Mouse (Mus musculus) c-Kit-negative CD71-positive TER-119-positive erythroid progenitor cells, embryonic 14.5 days (primary cell): ENCODE measurements around the gene Adamts15.

Experiments used
- DNase-seq: peaks from one replicate; pipeline ENCODE4 v3.0.0-alpha.2; 2013; ENCODE audit warnings: low read depth, low spot score

The Adamts15 gene

DNA sequence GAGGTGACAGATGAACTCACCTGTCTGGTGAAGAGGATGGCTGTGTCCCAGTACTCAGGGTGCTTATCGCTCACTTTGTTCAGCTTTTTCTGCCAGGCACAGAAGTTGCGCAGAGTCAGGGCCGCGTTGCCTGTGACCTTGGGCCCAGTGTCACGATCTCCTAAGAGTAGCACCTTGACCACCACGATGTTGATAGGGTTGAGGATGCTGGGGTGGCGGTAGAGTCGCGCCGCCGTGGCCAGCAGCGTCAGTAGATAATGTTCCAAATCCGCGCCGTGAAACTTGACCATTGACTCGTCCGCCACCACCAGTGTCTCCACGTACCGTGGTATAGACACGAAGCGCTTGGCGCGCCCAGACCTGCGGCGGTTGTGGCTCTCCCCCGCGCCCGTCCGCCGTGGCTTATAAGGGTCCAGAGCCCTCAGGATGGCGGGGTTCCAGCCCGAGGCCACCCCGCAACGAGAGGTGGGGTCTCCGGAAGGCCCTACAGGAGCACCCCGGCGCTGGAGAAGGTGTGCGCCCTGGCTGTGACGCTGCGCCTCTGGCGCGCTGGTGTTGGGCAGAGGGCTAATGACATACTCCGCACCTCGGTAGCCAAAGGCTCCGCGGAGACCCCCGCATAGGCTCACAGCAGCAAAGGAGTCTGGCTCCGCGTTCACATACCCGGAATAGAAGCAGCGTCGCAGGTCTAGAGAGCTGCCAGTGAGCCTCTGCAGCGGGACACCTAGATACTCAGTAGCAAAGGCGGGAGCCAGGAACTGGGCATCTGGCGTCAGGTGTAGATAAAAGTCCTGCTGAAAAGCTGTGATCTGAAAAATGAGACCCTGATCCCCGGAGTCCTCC is 770 bp downstream of the Adamts15 start:
- no peak for DNase-seq

DNA sequence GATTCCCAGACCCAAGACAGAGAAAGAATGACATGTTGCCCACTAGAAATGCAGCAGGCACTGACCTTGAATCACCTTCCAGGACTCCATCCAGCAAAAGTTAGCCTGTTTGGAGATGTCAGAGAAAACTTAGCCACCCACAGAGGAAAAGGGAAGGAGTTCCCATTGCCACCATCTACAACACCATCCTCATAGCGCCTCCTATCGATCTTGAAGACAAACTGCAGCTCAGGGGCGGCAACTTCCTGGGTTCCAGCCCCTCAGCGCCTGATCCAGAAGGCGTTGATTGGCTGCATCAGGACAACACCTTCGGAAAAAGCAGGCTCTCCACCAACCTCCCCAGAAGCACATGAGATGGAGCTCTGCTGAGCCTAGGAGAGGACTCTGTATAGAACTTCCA is 1.5 kb downstream of the Adamts15 start:
- no peak for DNase-seq

DNA sequence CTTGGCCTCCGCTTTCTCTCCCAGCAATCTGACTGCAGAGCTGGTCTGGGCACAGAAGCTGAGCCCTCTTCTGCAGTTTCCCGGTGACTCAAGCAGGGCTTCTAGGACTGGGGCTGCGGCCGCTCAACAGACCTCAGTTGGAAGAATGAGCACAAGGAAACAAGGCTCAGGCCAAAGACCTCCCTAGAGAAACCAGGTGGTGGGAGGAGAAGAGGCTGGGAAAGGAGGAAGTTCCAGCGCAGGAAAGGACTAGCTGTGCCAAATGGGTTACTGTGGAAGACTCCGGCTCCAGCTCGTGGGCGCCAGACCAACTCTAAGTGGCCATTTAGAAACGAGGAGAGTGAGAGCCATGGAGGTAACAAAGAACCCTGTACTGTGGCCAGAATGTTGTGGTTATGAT is 2.6 kb downstream of the Adamts15 start:
- DNase-seq = no peak

DNA sequence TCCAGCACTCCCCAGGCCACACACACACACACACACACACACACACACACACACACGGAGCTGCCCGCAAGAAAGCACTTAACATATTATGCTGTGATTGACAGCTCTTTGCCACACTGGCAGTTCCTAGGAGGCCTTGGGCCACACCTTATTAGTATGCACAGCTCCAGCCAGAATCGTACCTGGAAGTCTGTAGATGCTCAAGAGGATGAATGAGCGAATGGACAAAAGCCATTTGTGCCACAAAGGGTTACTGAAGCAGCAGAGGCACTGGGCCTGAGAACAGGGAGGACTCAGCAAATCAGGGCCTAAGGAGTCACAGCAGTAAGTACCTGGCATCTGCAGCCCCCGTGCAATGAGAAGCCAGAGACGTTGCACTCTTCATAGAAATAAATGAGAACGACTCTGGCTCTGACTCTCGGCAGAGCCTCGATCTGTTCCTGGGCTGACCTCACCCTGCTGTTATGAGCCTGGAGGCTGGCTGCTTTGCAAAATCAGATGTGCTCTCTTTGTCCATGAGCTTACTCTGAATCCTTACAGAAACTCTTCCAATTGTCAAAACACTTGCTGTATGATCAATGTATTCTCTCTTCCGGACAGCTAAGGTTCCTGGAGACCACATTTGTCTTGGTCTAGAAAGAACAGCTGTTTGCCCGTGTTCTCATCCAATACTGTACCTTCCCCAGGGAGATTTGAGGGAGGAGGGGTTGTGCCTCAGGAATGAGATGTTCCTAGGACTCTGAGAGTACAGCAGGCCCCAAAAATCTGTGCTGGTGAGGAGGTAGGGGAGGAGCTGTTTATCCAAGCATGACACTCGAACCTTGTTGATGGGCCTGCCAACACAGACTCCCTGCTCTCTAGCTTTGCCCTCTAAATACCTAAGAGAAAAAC is 3.5 kb downstream of the Adamts15 start:
- DNase-seq = no peak

DNA sequence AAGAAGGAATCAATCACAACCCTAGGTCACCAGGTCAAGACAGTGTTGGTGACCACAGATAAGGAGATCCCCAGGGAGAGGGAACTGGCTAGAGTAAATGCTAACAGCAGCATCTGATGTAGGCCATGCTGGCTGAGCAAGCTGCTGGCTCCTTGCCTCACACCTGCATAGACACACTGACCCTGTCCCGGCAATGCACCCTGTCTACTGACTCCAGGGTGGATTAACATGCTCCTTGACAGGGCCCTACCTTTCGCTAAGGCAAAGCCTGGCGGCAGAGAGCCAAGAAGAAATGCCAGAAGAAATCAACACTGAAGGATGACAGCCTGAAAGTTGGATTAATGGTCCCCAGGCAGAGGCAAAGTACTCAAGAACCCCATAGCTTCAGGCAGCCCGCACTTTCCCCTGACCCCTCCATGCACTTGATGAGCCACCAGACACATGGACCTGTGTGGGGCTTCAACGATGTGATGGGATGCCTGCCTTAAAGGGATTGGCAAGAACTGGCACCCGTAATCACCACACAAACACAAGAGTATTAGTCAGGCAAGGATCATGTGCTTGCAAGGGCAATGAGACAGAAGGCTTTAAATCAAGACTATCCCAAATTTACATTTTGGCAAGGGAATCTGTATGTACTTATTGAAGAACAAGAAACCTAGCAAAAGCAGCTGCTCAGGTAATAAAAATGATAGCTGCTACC is 5.8 kb downstream of the Adamts15 start:
- DNase-seq = no peak

DNA sequence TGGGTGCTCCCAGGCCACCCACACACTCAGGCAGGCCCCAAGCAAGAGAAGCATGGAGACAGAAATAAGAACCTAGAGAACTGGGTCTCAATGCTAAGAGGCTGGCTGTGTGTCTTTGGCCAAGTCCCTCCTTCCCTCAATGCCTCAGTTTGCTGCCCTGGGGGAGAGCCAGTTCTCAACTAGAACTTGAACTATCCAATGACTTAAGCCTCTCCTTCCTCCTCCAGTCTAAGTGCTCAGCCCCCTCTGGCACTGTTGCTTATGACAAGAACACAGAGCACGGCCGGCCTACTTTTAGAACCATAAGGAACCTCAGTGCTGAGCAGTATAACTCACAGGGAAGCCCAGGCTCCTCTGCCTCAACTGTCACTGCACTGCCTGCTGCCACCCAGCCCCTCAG is 8.0 kb downstream of the Adamts15 start:
- DNase-seq = no peak

DNA sequence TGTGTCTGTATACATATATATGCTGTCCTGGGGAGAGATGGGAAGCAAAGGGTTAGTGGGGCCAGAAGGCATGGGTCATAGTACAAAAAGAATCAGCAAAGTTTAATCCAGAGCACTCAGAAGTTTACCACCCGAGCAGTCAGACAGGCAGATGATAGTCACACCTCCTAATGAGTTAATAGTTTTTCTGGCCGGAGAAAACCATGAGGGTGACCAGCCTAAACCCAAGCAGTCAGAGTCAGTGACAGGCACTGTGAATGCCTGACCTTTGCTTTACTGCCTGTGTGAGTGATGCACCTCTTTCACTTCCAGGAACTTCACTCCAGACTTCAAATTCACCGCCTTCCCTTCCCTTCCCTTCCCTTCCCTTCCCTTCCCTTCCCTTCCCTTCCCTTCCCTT is 8.8 kb downstream of the Adamts15 start:
- no peak for DNase-seq

DNA sequence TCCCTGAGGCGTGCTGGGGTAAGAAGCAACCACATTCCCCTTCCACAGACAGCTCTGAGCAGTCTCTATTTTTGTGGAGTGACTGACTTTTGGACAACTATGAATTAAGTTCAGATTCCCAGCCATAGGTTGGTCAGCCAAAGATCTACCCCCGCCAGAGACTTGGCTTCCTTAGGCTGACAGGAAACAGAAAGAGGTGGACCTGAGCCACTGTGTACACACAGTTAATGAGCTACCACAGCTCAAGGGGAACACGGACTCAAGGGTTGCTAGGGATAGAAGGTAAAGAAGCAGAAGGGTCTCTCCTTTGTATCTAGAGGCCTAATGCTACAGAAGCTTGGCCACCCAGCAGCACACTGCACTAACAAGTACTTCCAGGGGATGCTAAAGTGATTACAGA is 10.1 kb downstream of the Adamts15 start:
- no peak for DNase-seq

DNA sequence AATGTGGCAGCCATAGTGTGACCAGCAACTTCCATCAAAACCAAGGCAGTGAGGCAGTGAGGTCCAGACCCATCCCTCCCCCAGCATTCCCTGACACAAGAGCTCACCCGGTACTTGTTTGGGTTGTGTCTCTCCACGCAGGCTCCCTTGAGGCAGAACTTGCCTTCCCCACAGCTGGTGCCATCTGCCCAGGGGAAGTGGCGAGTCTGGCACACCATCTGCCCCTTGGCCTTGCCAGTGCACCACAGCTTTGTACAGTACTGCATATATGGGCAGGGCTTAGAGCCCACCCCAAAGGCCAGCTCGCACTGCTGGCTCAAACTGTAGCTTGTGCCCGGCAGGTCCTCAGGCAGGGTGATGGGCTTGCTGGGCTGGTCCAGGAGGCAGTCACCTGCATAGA is 11.8 kb downstream of the Adamts15 start:
- no peak for DNase-seq

DNA sequence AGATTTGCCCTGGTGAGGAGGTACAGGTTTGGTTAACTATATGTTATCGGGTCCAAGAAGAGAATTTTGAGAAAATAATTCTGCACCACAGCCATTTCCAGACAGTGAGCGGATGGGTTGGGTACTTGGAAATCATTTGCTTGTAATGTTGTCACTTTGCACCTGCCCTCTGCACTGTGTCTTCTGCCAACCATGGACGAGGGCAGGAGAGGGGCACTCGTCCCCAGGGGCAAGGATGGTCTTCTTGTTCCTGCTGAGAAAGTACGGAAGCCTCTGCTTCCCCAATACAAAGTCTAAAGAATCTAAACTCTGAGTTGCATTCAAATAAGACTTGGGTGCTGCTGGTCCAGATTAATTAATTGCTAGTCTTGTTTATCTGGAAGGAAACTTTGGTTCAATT is 13.3 kb downstream of the Adamts15 start:
- DNase-seq = no peak

DNA sequence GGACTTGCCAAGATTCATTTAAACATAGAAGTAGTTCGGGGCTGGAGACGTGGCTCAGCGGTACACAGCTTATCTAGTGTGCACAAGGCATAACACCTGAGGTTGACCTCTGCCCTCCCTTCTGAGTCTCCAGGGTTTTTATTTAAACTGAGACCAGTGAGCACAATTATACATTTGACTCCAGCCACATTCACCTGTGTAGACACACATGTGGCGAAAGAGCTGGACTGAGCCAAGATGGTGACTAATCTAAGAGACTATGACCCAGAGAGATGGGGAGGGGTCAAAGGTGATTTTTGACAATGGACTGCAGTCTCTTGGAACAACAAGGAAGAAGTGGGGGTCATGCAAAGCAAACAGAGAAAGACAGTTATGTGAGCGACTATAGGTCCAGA is 14.0 kb downstream of the Adamts15 start:
- DNase-seq = no peak

DNA sequence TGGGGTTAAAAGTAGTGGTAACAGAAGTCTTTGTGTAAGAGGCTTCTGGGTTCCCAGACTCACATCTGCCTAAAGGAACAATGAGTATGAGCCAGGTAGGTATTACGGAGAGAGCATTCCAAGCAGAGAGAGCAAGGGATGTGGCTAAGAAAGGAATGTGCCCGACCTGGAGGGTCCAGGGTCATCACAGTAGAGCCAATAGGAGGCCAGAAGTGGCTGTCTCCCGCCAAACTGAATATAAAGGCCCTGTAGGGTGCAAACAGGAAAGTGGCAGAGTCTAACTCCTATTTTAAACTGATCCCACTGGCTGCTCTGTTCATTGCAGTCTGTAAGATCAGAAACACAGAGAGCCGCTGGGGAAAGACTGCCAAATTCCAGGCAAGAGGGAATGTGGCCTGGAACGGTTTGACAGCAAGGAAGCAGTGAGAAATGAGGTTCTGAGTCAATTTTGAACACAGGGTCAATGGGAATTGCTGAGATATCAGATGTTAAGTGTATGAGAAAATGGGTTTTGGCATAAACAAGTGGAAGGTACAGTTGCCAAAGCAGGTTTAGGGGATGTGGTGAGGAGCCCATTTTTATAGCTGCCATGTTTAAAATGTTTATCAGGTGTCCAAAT is 14.5 kb downstream of the Adamts15 start:
- DNase-seq = no peak

DNA sequence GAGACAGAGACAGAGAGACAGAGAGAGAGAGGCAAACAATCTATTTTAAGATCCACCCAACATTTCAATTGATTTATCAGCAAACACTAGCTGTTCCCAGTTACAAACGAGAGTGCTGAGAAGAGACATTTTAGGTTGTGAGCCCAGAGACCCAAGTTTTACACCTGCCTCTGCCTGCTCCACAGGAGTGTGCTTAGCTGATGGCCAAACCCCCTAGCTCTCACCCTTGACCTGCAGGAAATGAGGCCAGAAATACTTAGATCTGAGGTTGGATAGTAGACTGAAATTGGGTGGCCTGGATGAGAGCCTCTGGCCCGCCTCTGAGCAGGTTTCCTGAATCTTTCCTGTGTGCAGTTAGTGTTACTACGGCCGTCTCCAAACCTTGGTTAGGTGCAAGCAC is 15.8 kb downstream of the Adamts15 start:
- no peak for DNase-seq

DNA sequence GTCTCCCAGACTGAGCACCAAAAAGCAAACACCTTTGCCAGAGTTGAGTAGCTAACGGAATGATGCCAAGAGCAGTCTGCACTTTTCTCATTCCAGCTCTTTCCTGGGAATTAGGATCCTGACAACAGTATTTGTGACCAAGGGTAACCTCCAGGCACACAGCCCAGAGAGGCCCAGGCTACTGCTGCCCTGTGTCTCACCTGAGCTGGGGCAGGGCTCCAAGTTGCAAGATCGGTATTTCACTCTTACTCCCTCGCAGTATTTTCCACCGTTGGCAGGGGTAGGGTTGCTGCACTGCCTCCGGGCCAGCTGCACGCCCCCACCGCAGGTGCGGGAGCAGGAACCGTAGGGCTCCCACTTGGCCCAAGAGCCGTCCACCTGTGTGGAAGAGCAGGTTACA is 16.4 kb downstream of the Adamts15 start:
- DNase-seq = no peak

DNA sequence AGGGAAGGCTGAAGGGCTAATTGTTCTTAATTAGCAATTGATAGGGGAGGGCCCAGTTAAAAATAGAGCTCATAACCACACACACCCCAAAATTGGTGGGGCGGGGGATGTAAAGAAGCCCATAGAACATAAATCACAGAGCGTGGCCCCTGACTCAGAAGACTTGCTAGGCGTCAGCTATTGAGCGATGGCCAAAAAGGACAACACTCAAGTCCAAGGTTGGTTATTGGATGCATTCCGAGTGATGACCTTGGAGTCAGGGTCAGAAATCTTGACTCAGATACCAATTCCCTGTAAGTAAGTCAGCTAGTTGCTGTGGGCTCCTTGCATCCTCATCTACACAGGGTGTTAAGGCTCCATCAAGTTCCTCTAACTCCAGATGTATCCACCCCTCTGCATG is 19.0 kb downstream of the Adamts15 start:
- DNase-seq = no peak

DNA sequence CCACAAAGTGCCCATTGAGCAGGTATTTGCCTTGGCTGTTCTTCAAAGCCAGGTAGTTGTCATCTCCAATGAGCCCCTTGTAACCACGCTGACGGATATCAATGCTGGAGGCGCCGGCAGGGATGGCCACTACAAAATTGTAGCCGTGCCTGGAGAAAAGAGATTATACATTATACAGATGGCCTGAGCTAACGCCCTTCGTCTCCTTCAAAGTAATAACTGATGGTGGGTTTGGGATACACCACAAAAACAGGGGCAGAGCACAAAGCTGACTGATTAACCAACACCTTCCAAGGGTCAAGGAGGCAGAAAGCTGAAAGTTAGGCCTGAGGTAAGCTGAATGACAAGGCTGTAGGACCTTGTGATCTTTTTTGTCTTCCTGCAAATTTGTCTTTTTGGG is 19.6 kb downstream of the Adamts15 start:
- no peak for DNase-seq

DNA sequence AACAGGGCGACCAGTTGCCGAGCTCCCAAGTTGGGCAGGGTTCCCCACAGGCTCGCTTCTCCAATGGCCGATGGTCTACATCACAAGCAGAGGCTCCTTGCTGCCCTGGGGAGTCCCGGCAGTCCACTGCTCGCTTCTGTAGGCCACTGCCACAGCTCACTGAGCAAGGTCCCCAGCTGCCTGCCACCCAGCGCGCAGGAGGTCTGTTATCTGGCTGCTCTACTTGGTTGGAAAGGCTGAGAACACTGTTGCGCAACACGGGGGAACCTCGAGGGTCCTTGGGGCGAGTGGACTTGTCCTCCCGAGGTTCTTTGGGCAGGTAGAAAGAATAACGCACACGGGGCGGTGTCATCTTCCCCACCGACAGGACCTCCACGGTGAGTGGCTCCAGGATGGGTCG is 20.1 kb downstream of the Adamts15 start:
- DNase-seq = no peak

DNA sequence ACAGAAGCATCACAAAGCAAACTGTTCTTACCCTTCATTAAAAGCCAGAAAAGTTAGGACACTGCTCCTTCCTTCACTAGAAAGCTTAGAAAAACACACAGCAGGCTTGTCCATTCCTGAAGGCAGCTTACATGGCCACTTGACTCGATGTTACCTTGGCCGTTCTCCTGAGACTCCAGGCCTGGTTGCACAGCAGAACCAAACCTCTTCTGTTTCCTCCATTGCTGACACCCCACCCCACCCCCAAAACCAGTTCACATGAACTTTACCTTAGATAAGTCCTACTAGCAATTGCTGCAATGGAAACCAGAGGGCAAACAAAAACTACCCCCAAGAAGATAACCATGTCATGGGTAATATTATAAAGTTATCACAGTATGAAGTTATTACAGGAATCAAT is 25.1 kb downstream of the Adamts15 start:
- no peak for DNase-seq

DNA sequence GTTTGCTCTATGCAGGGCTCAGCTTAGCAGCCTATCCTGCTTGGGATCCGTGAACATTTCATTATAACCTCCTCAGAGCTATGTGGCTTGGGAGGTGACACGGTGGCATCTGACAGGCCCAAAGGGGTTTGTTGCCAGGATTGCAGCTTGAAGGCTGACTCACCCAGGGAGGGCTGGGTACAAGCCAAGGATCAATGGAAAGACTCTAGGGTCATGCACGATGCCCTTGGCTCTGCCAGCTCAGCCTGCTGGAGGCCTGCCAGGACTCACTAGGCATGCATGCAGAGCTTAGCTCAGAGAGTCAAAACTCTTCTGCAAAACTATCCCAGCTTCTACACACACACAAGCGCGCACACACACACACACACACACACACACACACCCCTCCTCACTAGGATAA is 25.5 kb downstream of the Adamts15 start:
- no peak for DNase-seq

DNA sequence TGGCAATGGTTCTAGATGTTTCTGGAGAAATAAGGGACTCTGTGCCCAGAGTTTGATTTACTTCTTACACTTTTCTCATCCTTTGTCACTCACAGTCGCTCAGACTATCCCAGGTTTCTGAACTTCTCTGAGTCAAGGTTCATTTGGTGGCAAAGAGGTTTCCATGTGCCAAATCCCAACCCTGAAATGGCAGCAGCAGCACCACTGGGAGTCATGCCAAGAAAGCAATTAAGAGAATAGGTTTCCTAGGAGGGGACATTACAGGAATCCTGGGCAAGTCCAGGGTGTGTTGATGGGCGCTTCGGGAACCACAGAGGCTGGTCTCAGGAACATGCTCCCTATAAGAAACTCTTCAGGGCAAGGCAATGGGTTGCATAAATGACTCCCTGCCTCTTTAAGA is 26.6 kb downstream of the Adamts15 start:
- DNase-seq = no peak

DNA sequence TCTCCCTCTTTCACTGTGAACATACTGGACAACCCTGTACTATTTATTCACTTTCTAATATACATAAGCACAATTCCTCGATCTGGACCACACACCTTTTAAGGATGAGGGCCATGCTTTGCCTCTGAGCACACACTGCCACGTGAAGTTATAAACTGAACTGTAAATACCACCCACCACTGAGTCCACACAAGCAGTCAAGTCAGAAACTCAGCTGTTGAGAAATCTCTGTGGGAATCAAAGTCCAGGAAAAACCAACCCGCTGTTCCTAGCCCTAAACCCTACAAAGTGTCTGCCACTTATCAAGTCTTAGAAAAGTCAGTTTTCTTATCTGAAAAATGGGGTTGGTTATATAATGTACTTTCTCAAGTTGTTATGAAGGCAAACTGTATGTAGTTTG is 36.0 kb downstream of the Adamts15 start:
- no peak for DNase-seq

DNA sequence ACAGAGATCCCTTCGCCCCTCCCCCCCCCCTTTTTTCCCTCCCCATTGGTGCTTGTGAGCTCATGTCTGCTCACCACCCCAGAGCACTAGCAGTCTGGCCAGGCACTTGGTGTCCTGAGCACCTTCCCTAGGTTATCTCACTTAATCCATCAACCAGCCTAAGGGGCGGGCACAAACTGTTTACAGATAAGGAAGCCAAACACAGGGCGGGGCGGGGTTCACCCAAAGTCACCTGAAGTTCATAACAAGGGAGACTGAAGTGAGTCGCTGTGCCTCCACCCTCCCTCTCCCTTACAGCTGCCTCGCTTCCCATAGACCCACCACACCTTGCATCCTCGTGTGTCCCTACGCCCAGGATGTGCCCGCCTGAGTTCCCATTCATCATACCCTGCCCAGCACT is 41.7 kb downstream of the Adamts15 start:
- no peak for DNase-seq
